Mouse (Mus musculus): ENCODE data around the gene Kifap3. TPM values are rescaled to one million over a fixed set of nuclear protein-coding genes. Genes with fewer than 3 reads are reported as not detected.

Kifap3 gene
- polyA plus RNA-seq, 1 experiment from 2014 or later, result 142 TPM

DNA sequence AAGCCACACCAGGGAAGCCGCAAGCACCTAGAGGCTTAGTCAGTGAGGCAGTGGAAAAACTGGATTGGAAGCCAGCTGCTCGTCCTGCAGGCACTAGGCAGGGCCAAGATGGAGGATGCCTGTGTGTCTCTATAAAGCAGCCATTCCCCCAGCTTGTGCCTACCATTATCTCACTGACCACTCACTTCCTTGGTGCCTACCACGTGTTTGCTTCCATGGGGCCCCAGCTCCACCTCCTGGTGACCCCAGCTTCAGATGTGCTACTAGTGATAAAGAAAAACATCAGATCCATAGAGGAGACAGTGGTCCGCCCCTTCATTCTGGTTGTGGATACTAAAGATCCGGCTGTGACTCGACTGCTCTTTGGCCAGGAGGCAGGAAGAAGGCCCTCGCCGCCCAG, 152.4 kb downstream of the Kifap3 start:
- Histone ChIP-seq H3K4me3 (no peak overlapping the region), H3K4me2 (no peak overlapping the region), H3K36me3 (replicated peaks) (peaks cover 24% of the 10 kb centered on the region), H3K9me3 (no peaks in the 10 kb centered on the region), H3K27ac (no peak overlapping the region), H3K4me1 (peaks cover 22% of the 10 kb centered on the region), H3K27me3 (replicated peaks) (no peaks in the 10 kb centered on the region), H3K9ac (no peak overlapping the region)
- ATAC-seq (replicated peaks), result no peak
- 87% methylated on average over 8 of the region's 8 CpGs for WGBS

DNA sequence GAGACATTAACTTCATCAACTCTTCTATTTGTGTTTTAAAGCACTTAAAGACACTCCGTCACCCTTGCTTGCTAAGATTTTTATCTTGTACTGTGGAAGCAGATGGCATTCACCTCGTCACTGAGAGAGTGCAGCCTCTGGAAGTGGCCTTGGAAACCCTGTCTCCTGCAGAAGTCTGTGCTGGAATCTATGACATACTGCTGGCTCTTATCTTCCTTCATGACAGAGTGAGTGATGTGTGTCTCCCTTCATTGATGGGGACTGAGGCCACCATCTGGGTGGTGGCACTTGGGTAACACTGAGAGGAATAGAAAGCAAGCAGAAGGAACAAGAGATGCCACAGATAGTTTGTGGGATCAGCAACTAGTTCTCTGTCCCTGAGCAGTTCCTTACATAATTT, 155.2 kb downstream of the Kifap3 start:
- H3K9ac ChIP-seq, result no peak overlapping the region
- peaks cover 39% of the 10 kb centered on the region for H3K36me3 ChIP-seq (replicated peaks)
- 98% methylated on average over 2 of the region's 2 CpGs for WGBS

DNA sequence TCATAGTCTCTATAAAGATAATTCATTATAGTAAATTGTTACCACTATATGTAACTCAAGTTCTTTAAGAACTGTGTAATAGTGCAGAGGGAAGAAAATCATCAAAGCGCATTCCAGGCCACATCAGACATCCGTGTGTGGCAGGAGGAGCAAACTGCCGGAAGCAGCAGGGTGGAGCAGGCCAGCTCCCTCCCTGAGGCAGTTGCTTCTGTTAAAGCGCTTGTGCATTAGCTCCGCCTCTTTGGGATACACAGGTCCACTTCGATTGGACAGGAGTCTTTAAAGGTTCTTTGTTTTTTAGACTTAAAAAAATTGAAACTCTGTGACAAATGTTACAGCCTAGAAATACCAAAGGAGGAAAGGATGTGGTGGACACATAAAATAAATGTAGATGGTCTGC, 162.7 kb downstream of the Kifap3 start:
- H3K4me1 ChIP-seq, result no peaks in the 10 kb centered on the region
- H3K9me3 ChIP-seq, result no peaks in the 10 kb centered on the region
- 77% methylated on average over 6 of the region's 6 CpGs for WGBS
- no peak overlapping the region for H3K27ac ChIP-seq
- no peak for ATAC-seq (replicated peaks)
- H3K9ac ChIP-seq, result no peak overlapping the region
- no peak overlapping the region for H3K4me2 ChIP-seq
- no peaks in the 10 kb centered on the region for H3K27me3 ChIP-seq (replicated peaks)
- H3K4me3 ChIP-seq, result no peak overlapping the region
- peaks cover 61% of the 10 kb centered on the region for H3K36me3 ChIP-seq (replicated peaks)

More for the DNA sequence above, 155.2 kb downstream of the Kifap3 start:
- Histone ChIP-seq H3K4me1 (peaks cover 16% of the 10 kb centered on the region), H3K27ac (no peak overlapping the region), H3K27me3 (replicated peaks) (no peaks in the 10 kb centered on the region), H3K4me3 (no peak overlapping the region), H3K4me2 (no peak overlapping the region), H3K9me3 (no peaks in the 10 kb centered on the region)
- ATAC-seq (replicated peaks), result no peak

DNA sequence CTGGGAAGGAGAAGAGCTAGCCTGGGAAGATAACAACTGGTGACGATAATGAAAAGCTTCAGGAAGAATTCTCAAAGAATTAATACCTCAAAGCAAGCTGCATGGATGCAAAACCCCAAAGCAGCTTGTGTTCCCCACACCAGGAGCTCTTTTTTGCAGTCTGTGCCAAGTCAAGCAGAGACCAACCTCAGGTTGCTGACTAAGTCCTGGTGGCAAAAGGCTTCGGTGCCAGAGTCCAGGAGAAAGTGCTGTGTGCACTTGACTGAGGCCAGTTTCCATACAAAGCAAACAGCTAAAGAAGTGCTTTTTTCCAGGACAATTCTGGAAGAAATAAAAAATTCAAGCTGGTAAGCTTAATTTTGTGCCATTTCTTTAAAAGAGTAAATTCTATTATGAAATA, 174.0 kb downstream of the Kifap3 start:
- Histone ChIP-seq H3K4me2 (no peak overlapping the region), H3K9me3 (no peaks in the 10 kb centered on the region), H3K27me3 (replicated peaks) (no peaks in the 10 kb centered on the region), H3K27ac (no peak overlapping the region), H3K4me3 (no peak overlapping the region), H3K36me3 (replicated peaks) (peaks cover 60% of the 10 kb centered on the region), H3K9ac (no peak overlapping the region), H3K4me1 (no peaks in the 10 kb centered on the region)
- no peak for ATAC-seq (replicated peaks)
- WGBS, result 91% methylated on average over 2 of the region's 2 CpGs

DNA sequence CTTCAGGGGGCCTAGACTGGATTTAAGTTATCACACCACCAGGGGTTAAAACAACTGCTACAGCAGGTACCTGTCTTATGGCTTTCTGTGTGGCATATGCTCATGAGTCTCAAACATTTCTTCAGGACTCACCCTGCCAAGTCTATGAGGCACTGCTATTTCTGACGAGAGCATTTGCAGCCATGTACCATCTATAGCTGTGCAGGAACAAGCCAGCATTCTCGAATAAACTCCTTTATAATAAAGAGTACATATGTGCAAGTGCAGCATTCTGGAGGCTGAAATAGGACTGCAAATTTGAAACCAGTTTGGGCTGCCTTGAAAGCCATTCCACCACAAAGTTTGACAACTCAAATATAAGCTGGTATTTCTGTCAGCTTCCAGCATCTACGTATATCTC, 178.7 kb downstream of the Kifap3 start:
- Histone ChIP-seq H3K4me1 (no peaks in the 10 kb centered on the region), H3K27ac (no peak overlapping the region), H3K27me3 (replicated peaks) (no peaks in the 10 kb centered on the region), H3K4me2 (no peak overlapping the region), H3K4me3 (no peak overlapping the region), H3K9me3 (no peaks in the 10 kb centered on the region), H3K36me3 (replicated peaks) (peaks cover 26% of the 10 kb centered on the region), H3K9ac (no peak overlapping the region)
- ATAC-seq (replicated peaks), result no peak
- 86% methylated on average over 3 of the region's 3 CpGs for WGBS

DNA sequence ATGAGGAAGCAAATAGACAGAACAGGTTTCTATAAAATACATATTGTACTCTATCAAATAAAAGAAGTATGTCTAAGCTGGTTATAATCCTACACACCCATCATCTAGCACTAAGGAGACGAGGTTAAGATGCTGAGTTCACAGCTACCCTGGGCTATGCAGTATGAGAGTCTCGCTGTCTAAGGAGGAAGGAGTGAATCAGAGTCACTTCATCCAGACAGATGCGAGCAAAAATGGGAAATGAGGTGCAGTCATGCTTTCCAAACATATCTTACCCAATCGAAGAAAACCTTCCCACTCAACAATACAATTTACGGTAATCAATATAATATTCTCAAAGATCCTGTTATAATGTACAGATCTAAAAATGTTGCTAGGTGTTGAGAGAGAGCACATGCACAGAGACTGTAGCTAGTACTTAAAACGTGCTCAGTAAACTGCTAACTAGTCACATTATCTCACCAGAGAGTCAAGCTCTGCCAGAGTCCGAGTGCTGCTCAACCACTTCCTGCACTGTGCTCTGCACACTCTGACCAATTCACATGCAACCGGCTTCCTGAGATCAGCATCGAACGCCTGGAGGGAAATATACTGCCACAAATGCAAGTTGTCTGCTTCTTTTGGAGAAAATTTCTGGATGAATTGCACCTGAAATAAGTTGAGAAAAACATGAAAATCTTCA, 184.8 kb downstream of the Kifap3 start:
- no peak for ATAC-seq (replicated peaks)
- Histone ChIP-seq H3K4me3 (no peak overlapping the region), H3K36me3 (replicated peaks) (0 out of 2 replicates have a peak, but pooled peaks cover 6% of the 10 kb centered on the region), H3K9me3 (no peaks in the 10 kb centered on the region), H3K27ac (no peak overlapping the region), H3K27me3 (replicated peaks) (no peaks in the 10 kb centered on the region), H3K9ac (no peak overlapping the region), H3K4me1 (no peaks in the 10 kb centered on the region), H3K4me2 (no peak overlapping the region)
- WGBS, result 92% methylated on average over 10 of the region's 10 CpGs

Other genes with a start within 250 kb of the Kifap3 start
- 0.92 and 1.0 TPM in 2 replicates for gene Mettl11b, start 54.4 kb upstream of the Kifap3 start, polyA plus RNA-seq (2015; fragmentation: Nextera tagmentation; extraction: Ambion mirVana)
- gene Scyl3, start 149.5 kb downstream of the Kifap3 start, polyA plus RNA-seq (2015; fragmentation: Nextera tagmentation; extraction: Ambion mirVana), result 14.5 and 15.1 TPM in 2 replicates
- 4.5 and 4.9 TPM in 2 replicates for gene BC055324, start 215.2 kb downstream of the Kifap3 start, polyA plus RNA-seq (2015; fragmentation: Nextera tagmentation; extraction: Ambion mirVana)
- gene Mettl18, start 215.3 kb downstream of the Kifap3 start, polyA plus RNA-seq (2015; fragmentation: Nextera tagmentation; extraction: Ambion mirVana), result 6.5 and 6.7 TPM in 2 replicates